In the genomic region with DNA sequence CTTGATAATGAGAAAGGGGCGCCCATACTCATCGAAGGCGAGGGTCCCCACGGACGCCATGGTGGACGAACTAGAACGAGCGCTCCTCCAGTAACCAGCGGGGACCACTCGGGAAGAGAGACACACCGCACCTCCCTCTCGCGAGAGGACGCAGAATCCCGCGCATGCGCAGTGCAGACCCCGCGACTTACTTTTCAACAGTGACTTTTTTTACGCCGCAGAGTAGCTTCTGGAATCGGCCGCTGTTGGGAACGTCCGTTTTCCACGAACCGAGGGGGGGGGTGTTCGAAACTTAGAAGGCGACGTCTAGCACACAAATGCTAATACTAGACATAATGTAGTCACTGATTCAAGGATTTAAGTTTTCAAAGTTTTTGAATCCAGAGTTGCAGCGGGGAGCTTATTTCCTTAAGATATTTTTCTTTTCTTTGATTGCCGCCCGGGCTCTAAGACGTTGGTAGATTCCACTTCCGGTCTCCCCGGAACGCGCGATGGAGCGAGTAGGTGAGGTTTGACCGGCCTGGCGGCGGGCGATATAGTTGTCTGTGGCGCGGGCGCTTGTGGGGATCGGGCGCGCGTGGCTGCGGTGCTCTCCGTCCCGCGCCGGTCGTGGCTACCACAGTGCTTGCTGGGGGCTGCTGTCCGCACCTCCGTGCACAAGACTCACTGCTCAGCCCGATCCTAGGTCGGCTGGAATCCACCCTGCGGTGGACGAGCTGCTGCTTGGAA, we compare ENCODE assay signal across 8 mouse cellular contexts. TPM values are rescaled to one million over a fixed set of nuclear protein-coding genes. Genes with fewer than 3 reads are reported as not detected.
DNase-seq lines count a peak whose midpoint lies in the region; ATAC-seq lines count a peak whose summit lies in the region.

Gene Cct5 (minus strand): TSS at position 159 of the 729 bp plus-strand sequence.
Gene Fam173b (plus strand): TSS at position 207 of the 729 bp plus-strand sequence.

- H3K4me1 ChIP-seq in heart, embryonic 10.5 days: peaks cover 24% of the 10 kb centered on the region
- H3K4me1 ChIP-seq in kidney, embryonic 15.5 days: peaks cover 34% of the 10 kb centered on the region

- H3K4me2 ChIP-seq in kidney, embryonic 15.5 days: peak within 1 kb of the TSS; percentile 88

- DNase-seq in B cell, adult 2 months: peak; percentile 98 to 99
- peak; percentile 98 for DNase-seq in brain, adult 2 months (ENCODE audit: low read depth, low spot score)
- DNase-seq in heart, embryonic 10.5 days (ENCODE audit: low spot score): peak; percentile 99
- peak; percentile 99 for DNase-seq in liver
- peak; percentile 98 to 100 for DNase-seq in spleen, postnatal 4 days (ENCODE audit: low spot score in 2 of 2)

- H3K4me3 ChIP-seq in heart, embryonic 10.5 days: peak within 1 kb of the TSS; percentile 93
- peak within 1 kb of the TSS; percentile 75 for H3K4me3 ChIP-seq in kidney, embryonic 15.5 days (replicated peaks)

- H3K9ac ChIP-seq in kidney, embryonic 15.5 days: peak within 1 kb of the TSS; percentile 93

- H3K27ac ChIP-seq in heart, embryonic 10.5 days: peak within 1 kb of the TSS; percentile 97
- peak within 1 kb of the TSS; percentile 95 for H3K27ac ChIP-seq in kidney, embryonic 15.5 days

- peaks cover 12% of the 10 kb centered on the region for H3K36me3 ChIP-seq in heart, embryonic 10.5 days
- H3K36me3 ChIP-seq in kidney, embryonic 15.5 days: peaks cover 15% of the 10 kb centered on the region

- WGBS in heart, embryonic 10.5 days: under 1% methylated on average over 63 of the region's 63 CpGs
- WGBS in kidney, embryonic 15.5 days: under 1% methylated on average over 63 of the region's 63 CpGs

- H3K9me3 ChIP-seq in heart, embryonic 10.5 days: no peaks in the 10 kb centered on the region
- no peaks in the 10 kb centered on the region for H3K9me3 ChIP-seq in kidney, embryonic 15.5 days (replicated peaks)

- no peaks in the 10 kb centered on the region for H3K27me3 ChIP-seq in heart, embryonic 10.5 days (ENCODE audit: insufficient read depth, poor library complexity, severe bottlenecking)
- H3K27me3 ChIP-seq in kidney, embryonic 15.5 days: no peaks in the 10 kb centered on the region

- peak; percentile 89 for ATAC-seq in erythroblast, adult 5-6 weeks (replicated peaks; ENCODE audit: low FRiP score, poor library complexity, severe bottlenecking)
- peak; percentile 90 for ATAC-seq in kidney, embryonic 15.5 days (replicated peaks; ENCODE audit: low FRiP score)
- ATAC-seq in monocyte, adult 5-6 weeks (replicated peaks; ENCODE audit: insufficient number of reproducible peaks, low FRiP score, low TSS enrichment, poor library complexity, severe bottlenecking): peak; percentile 88

RNA-seq across cellular contexts. Expression of gene Cct5, which starts in this region (rescaled TPM):
- 78.2 and 109 TPM in 2 replicates for total RNA-seq in erythroblast, adult 5-6 weeks (2015; ENCODE audit: low replicate concordance)
- 91.2 and 109 TPM in 2 replicates for total RNA-seq in erythroblast, adult 5-6 weeks (2017; ENCODE audit: low replicate concordance)
- polyA plus RNA-seq in heart, embryonic 10.5 days (2016; fragmentation: Nextera tagmentation; extraction: Ambion mirVana): 521 and 603 TPM in 2 replicates
- 560 and 580 TPM in 2 replicates for polyA plus RNA-seq in kidney, embryonic 15.5 days (2015; fragmentation: Nextera tagmentation; extraction: Ambion mirVana)
- 214 to 246 TPM (median 236 TPM) in 3 replicates for total RNA-seq in monocyte, adult 5-6 weeks (2017)

RNA-seq across cellular contexts. Expression of gene Fam173b, which starts in this region (rescaled TPM):
- total RNA-seq in erythroblast, adult 5-6 weeks (2015; ENCODE audit: low replicate concordance): 5.4 and 6.5 TPM in 2 replicates
- 2.1 and 2.4 TPM in 2 replicates for total RNA-seq in erythroblast, adult 5-6 weeks (2017; ENCODE audit: low replicate concordance)
- polyA plus RNA-seq in heart, embryonic 10.5 days (2016; fragmentation: Nextera tagmentation; extraction: Ambion mirVana): 15.9 and 16.1 TPM in 2 replicates
- polyA plus RNA-seq in kidney, embryonic 15.5 days (2015; fragmentation: Nextera tagmentation; extraction: Ambion mirVana): 13.4 and 13.9 TPM in 2 replicates
- total RNA-seq in monocyte, adult 5-6 weeks (2017): 6.8 to 10.1 TPM (median 7.3 TPM) in 3 replicates

Comparison
In these comparisons a context has a peak if more than half of its experiments do, and no peak if none do; other contexts are left out.
1. Peak in every context shown above with its lines: DNase-seq, ATAC-seq, H3K4me3 ChIP-seq and H3K27ac ChIP-seq.